Mouse (Mus musculus): ENCODE measurements around the gene Cyth2. TPM values are rescaled to one million over a fixed set of nuclear protein-coding genes. Genes with fewer than 3 reads are reported as not detected.
A peak's percentile ranks its signal among the peaks of the same experiment; 100 is the strongest.

Cyth2 gene
- polyA plus RNA-seq, 1 experiment = 51.4 TPM

DNA sequence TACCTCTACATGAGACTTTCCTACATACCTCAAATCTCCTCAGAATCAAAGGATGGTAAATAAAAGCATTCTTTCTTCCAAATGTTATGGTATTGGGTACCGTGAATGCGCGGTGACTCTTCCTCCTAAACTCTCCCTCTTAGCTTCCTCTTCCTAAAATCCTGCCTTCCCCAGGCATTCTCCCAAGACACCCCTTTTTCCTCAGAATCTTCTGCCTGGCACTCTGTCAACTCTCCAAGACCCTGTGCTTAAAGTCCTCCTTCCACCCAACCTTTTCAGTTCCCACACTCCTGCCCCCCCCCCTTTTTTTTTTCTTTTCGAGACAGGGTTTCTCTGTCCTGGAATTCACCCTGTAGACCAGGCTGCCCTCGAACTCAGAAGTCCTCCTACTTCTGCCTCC, 460 bp upstream of the Cyth2 start:
- peaks cover 2% of the 10 kb centered on the region for H3K4me1 ChIP-seq (ENCODE audit: control insufficient read depth, insufficient read depth, insufficient read length, low read length)
- no peak overlapping the region for H3K27ac ChIP-seq (ENCODE audit: insufficient read depth, low read depth, low read length)
- H3K4me3 ChIP-seq (ENCODE audit: low read depth, low read length) = no peak overlapping the region
- no peak for TF ChIP-seq POLR2A (IDR thresholded peaks at IDR 0.05; ENCODE audit: low read depth, low read length)
- TF ChIP-seq CTCF (IDR thresholded peaks at IDR 0.05; ENCODE audit: extremely low read depth, insufficient read length, insufficient replicate concordance, low read depth, low read length) = no peak
- H3K27me3 ChIP-seq (ENCODE audit: control insufficient read depth, insufficient read depth, low read length) = no peaks in the 10 kb centered on the region
- peaks cover 28% of the 10 kb centered on the region for H3K36me3 ChIP-seq (ENCODE audit: control insufficient read depth, insufficient read depth, low read length)
- 3% methylated on average over 5 of the region's 5 CpGs for WGBS

DNA sequence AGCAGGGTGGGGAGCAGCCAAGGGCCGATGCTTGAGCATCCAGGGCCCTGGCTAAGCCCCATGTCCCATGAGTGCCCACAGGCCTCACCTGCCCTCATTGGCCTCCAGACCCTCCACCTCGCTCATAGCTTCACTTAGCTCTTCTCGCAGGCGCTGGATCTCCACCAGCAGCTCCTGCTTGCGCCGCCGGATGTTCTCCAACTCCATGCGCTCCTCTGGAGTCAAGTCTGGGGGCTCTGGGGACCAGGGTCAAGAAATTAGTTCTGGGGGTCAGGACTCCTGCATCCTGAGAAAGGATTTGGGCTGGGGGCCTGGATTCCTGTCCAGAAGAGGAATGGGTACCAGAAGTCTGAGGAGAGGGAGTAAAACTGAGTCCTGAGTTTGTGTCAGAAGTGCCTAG, 1.5 kb downstream of the Cyth2 start:
- no peak overlapping the region for H3K27ac ChIP-seq (ENCODE audit: insufficient read depth, low read depth, low read length)
- no peak overlapping the region for H3K4me3 ChIP-seq (ENCODE audit: low read depth, low read length)
- H3K27me3 ChIP-seq (ENCODE audit: control insufficient read depth, insufficient read depth, low read length) = no peaks in the 10 kb centered on the region
- H3K36me3 ChIP-seq (ENCODE audit: control insufficient read depth, insufficient read depth, low read length) = peaks cover 48% of the 10 kb centered on the region
- WGBS = 92% methylated on average over 8 of the region's 8 CpGs
- H3K4me1 ChIP-seq (ENCODE audit: control insufficient read depth, insufficient read depth, insufficient read length, low read length) = peaks cover 2% of the 10 kb centered on the region
- no peak for TF ChIP-seq POLR2A (IDR thresholded peaks at IDR 0.05; ENCODE audit: low read depth, low read length)
- no peak for TF ChIP-seq CTCF (IDR thresholded peaks at IDR 0.05; ENCODE audit: extremely low read depth, insufficient read length, insufficient replicate concordance, low read depth, low read length)

DNA sequence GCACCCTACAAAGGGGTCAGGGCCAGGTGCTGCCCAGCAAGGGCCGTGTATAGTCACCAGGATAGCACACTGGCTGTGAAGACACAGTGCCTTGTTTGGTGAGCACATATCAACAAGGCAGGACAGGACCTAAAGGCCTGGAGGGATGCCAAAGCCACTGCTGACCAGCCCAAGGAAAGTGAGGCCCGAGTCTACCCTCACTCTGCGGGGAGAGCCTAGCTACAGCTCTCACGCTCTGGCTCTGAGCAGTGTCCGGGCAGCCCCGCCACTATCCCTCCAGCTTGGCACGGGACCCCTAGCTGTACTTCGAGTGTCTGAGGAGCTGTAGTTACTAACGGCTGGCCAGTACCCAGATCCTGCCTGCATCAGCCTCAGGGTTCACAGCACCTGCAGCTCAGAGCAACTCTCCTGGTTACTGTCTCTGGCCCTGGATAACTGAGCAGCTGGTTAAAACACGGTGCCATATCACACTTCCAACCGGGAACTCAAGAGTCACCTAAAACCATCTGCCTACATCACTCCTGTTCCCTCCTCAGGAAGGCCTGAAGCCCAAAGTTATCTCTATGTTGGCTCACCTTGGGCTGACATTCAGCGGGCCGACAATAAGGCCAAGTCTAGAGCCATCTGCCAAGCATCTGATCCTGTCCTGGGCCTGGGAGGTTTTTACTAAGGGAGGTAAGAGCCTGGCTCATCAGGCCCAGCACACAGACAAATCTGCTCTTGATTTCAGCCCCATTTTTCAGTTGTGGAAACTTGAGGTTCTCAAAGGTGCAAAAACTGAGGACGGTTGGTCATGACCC, 4.9 kb downstream of the Cyth2 start:
- WGBS = 87% methylated on average over 14 of the region's 14 CpGs

DNA sequence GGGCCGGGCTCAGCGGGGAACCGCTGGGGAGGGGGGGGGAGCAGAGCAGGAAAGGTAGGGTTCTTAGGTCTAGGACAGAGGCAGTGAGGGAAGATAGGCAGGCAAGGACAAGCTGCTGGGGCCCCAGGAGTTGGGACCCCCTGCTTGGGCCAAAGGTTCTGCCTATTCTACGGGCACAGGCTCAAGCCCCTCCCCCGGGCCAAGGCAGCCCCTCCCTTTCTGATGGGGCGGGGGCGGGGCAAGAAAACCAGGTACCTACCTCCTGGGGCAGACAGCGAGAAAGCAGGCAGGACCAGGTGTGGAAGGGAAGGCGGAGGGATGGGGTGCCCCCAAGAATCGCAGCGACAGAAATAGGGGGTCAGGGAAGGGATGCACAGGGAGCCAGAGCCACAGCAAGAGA, 5.9 kb downstream of the Cyth2 start:
- Histone ChIP-seq H3K27me3 (ENCODE audit: control insufficient read depth, insufficient read depth, low read length) (no peaks in the 10 kb centered on the region), H3K36me3 (ENCODE audit: control insufficient read depth, insufficient read depth, low read length) (peaks cover 62% of the 10 kb centered on the region), H3K4me3 (ENCODE audit: low read depth, low read length) (no peak overlapping the region), H3K4me1 (ENCODE audit: control insufficient read depth, insufficient read depth, insufficient read length, low read length) (peaks cover 2% of the 10 kb centered on the region; the same call in 1 of the 2 replicates), H3K27ac (ENCODE audit: insufficient read depth, low read depth, low read length) (no peak overlapping the region)
- 68% methylated on average over 11 of the region's 11 CpGs for WGBS
- TF ChIP-seq CTCF (IDR thresholded peaks at IDR 0.05; ENCODE audit: extremely low read depth, insufficient read length, insufficient replicate concordance, low read depth, low read length) = no peak
- TF ChIP-seq POLR2A (IDR thresholded peaks at IDR 0.05; ENCODE audit: low read depth, low read length) = no peak

More for the DNA sequence above, 4.9 kb downstream of the Cyth2 start:
- Histone ChIP-seq H3K4me3 (ENCODE audit: low read depth, low read length) (no peak overlapping the region), H3K36me3 (ENCODE audit: control insufficient read depth, insufficient read depth, low read length) (peaks cover 62% of the 10 kb centered on the region), H3K4me1 (ENCODE audit: control insufficient read depth, insufficient read depth, insufficient read length, low read length) (peaks cover 2% of the 10 kb centered on the region; the same call in 1 of the 2 replicates), H3K27me3 (ENCODE audit: control insufficient read depth, insufficient read depth, low read length) (no peaks in the 10 kb centered on the region), H3K27ac (ENCODE audit: insufficient read depth, low read depth, low read length) (no peak overlapping the region)
- no peak for TF ChIP-seq CTCF (IDR thresholded peaks at IDR 0.05; ENCODE audit: extremely low read depth, insufficient read length, insufficient replicate concordance, low read depth, low read length)
- no peak for TF ChIP-seq POLR2A (IDR thresholded peaks at IDR 0.05; ENCODE audit: low read depth, low read length)

DNA sequence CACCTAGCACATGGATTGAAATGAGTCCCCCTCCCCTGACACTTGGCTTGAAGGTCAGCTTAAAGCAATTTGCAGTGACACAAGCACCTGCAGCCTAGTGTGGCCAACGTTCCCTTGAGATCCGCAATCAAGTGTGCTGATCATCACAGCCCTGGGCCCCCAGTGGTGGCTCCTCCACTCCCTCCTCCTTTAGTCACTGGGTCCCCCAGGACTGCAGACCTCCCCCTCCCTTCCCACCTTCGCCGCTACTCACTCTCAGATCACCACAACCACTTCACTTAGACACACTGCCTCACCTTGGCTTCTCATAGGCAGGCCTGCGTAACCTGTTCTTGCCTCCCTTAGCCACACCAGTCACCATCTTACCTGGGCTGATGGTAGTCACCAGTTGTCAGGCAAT, 8.4 kb downstream of the Cyth2 start:
- 58% methylated on average over 5 of the region's 5 CpGs for WGBS
- H3K4me1 ChIP-seq (ENCODE audit: control insufficient read depth, insufficient read depth, insufficient read length, low read length) = 0 out of 2 replicates have a peak, but pooled peaks cover under 1% of the 10 kb centered on the region
- TF ChIP-seq POLR2A (IDR thresholded peaks at IDR 0.05; ENCODE audit: low read depth, low read length) (no peak), CTCF (IDR thresholded peaks at IDR 0.05; ENCODE audit: extremely low read depth, insufficient read length, insufficient replicate concordance, low read depth, low read length) (no peak)
- peaks cover 44% of the 10 kb centered on the region for H3K36me3 ChIP-seq (ENCODE audit: control insufficient read depth, insufficient read depth, low read length)
- no peak overlapping the region for H3K4me3 ChIP-seq (ENCODE audit: low read depth, low read length)
- no peaks in the 10 kb centered on the region for H3K27me3 ChIP-seq (ENCODE audit: control insufficient read depth, insufficient read depth, low read length)
- H3K27ac ChIP-seq (ENCODE audit: insufficient read depth, low read depth, low read length) = no peak overlapping the region

DNA sequence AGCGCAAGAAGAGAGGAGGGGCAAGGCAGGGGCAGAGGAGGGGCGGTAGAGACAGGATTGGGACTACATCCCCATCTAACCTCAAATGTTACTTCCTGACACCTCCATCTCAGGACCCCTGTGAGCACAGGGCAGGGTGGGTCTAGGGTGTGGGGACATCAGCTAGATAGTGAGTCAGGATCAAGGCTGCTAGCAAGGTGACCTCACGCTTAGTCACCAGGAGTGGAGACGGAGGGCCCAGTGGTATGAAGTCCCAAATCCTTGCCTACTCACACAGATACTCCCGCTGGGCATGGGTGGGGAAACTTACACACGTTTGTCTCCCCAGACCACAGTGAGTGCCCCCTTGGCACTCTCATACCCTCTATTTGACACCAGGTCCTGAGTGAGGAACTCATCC, 11.8 kb downstream of the Cyth2 start:
- TF ChIP-seq CTCF (IDR thresholded peaks at IDR 0.05; ENCODE audit: extremely low read depth, insufficient read length, insufficient replicate concordance, low read depth, low read length) (no peak), POLR2A (IDR thresholded peaks at IDR 0.05; ENCODE audit: low read depth, low read length) (no peak)
- WGBS = 85% methylated on average over 6 of the region's 6 CpGs
- Histone ChIP-seq H3K4me3 (ENCODE audit: low read depth, low read length) (no peak overlapping the region), H3K27me3 (ENCODE audit: control insufficient read depth, insufficient read depth, low read length) (peaks cover 8% of the 10 kb centered on the region), H3K27ac (ENCODE audit: insufficient read depth, low read depth, low read length) (no peak overlapping the region), H3K36me3 (ENCODE audit: control insufficient read depth, insufficient read depth, low read length) (peaks cover 11% of the 10 kb centered on the region), H3K4me1 (ENCODE audit: control insufficient read depth, insufficient read depth, insufficient read length, low read length) (peaks cover 20% of the 10 kb centered on the region)

DNA sequence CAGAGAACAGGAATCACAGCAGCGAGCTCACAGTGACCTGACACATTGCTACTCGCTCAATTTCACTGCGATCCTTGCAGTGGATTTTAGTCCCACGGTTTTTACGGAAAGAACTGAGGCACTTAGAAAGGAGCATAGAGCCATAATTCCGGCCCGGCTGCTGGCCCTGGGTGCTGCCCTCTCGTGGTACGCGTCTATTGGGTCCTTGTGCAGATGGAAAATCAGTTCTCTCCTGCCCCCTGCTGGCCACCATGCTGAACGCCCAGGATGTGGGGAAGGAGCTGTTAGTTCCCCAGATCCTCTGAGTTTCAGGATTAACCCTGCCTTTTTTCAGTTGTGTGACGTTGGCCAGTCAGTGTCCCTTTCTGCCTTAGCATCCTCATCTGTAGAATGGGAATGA, 13.0 kb downstream of the Cyth2 start:
- peaks cover 22% of the 10 kb centered on the region for H3K4me1 ChIP-seq (ENCODE audit: control insufficient read depth, insufficient read depth, insufficient read length, low read length)
- H3K27ac ChIP-seq (ENCODE audit: insufficient read depth, low read depth, low read length) = peak overlapping the region; percentile 23
- H3K4me3 ChIP-seq (ENCODE audit: low read depth, low read length) = peak overlapping the region; percentile 60
- TF ChIP-seq CTCF (IDR thresholded peaks at IDR 0.05; ENCODE audit: extremely low read depth, insufficient read length, insufficient replicate concordance, low read depth, low read length) (peak; percentile 100), POLR2A (IDR thresholded peaks at IDR 0.05; ENCODE audit: low read depth, low read length) (no peak)
- H3K27me3 ChIP-seq (ENCODE audit: control insufficient read depth, insufficient read depth, low read length) = peaks cover 8% of the 10 kb centered on the region
- no peaks in the 10 kb centered on the region for H3K36me3 ChIP-seq (ENCODE audit: control insufficient read depth, insufficient read depth, low read length)
- WGBS = 1% methylated on average over 12 of the region's 12 CpGs
